Mouse (Mus musculus) cerebellum, adult 9-11 months (tissue): ENCODE measurements around the gene Man2a2.

Experiments used
- DNase-seq: peaks from one replicate; pipeline ENCODE4 v3.0.0; 2022

Man2a2 gene

DNA sequence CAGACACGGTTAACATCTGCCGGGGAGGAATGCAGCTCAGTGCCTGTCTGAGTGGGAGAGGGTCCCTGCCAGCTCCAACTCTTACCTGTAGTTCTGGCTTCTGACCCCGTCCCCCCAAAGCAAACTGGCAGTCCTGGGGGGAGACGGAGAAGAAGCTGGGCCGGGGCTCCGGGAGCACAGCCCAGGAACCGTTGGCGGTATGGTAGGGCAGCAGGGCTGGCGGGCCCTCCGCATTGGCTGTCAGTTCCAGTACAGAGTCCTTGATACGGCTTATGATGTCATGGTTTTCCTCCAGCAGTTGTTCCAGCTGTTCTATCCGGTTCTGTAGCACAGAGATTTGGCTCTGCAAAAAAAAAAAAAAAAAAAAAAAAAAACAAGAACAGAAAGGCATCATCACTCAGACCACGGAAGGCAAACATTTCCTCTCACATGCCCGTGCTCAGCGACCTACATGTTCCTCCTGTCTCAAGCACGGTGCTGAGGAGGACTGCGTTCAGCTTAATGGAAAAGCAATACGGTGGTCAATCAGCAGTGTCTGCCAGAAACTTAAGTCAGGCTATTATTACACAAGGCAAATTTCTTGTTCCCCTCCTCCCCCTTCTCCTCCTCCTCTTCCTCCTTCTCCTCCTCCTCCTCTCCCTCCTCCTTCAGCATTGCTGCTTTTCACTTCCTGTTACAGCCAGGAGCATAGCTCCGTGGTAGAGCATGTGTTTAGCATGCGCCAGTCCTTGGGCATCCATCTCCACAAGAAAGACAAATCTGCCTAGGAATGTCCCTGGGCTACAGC, 2.3 kb downstream of the Man2a2 start:
- DNase-seq, result no peak

DNA sequence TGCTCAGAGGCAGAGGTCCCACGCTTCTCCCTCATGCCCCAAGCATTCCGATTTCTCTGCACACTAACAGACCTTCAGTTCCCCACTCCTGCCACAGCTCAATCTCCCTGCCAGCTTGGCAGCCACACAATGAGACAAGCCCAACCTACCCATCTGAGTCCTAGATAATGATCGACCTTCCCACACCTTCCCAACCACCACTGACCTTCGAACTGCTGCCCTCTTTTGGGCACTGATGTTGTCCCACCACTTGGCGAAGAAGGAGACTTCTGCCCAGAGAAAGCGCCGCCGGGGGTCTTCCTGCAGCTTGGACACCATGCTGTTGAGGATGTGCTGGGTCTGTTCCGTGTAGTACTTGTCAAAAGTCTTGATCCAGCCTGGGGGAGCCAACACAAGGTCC, 3.2 kb downstream of the Man2a2 start:
- DNase-seq, result no peak

DNA sequence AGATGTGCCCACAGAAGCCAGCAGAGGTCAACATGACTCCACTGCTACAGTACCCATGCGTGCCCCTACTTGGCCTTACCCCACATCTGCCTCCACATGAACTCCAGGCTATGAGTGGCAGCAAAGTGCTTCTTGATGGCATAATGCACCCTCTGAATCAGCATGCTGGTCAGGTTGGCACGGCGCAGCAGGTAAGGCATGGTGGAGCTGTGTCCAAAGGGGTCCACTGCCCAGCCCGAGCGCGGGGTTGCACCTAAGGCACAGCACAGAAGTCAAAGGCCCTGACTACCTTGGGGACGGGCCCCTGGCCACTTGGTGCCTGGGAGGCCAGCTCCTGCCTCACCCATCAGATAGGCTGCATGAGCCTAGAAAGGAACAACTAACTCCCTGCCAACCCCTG, 3.9 kb downstream of the Man2a2 start:
- no peak for DNase-seq

DNA sequence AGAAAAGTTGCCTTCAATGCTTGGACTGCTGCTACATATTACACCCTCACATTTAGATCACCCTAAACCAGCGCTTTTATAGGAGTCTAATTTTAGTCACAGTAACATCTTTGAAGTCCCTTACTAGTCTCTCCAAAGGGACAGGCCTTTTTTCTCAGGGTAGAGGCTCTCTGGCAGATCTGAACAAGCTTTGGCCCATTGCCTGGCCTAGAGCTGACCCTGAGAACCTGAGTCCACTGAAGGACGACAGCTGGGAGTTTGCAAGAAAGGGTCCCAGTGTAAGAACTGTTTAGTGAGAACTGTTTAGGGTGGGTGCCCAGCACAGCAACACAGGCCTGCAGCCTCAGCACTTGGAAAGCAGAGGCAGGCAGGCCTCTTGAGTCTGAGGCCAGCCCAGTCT, 5.4 kb downstream of the Man2a2 start:
- no peak for DNase-seq

DNA sequence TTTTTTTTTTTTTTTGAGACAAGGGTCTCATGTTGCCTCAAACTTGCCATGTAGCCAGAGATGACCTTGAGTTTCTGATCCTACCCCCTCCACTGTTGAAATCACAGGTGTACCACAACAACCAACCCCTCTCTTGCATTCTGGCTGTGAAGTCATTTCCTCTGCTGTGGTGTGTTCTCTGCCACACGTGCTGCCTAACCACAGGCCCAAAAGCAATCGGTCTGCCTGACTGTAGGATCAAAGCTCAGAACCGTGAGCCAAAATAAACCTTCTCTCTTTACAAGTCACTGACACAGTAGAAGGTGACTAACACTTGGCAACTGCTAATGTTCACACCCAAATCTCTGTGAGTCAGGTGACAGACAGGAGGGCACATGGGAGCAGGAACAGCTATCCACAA, 10.7 kb downstream of the Man2a2 start:
- no peak for DNase-seq

DNA sequence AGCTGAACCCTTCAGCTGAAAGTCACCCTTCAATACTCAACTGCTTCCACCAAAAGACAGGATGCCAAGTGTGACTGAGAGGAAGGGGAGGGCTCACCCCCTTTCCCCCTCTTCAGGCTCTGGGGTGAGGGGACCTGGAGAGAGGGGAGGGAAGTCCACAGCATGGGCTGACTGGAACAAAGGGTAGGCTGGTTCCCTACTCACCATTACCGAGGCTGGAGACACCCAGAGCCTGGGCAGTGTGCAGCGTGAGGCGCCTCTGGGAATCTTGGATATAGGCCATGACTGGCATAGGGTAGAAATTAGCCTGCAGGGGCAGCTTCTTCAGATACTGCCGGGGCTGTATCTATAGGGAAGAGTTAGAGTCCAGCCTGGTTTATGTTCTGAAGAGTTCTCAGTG, 13.1 kb downstream of the Man2a2 start:
- DNase-seq, result no peak

DNA sequence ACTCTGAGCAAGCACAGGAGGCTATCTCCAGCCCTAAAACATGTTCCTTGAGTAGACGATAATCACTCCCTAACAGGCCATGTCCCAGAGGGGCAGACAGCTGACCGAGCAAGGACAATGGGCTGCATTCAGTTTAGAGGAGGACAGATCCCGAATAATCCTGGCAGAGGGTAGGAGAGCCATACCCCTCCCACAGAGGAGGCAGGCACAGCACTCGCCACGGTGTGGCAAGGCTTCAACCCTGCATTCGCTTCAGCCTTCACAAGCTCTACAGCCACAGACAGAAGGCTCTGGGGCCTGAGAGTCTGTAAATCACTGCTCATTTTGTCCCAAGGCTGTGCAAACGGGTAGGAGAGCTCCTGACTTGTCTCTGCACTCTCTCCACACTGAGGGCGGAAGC, 14.0 kb downstream of the Man2a2 start:
- DNase-seq, result no peak

DNA sequence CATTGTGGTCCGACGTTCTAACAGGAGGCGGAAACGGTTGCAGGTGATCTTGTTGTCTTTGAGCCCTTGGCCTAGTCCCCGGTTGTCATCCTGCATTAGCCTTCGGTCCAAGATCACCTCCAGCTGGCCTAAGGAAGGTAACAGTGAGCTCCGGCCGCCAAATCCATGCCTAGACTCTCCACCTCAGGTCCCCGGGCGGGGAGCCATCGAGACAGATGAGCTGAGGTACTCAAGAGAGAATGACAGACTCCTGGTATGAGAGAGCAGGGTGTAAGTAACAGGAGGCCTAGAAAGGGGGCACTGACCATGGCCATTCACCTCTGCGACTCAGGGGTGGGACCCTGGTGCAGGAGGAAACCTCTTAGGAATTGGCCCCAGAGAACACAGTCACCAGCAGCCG, 14.8 kb downstream of the Man2a2 start:
- peak; percentile 64 for DNase-seq

DNA sequence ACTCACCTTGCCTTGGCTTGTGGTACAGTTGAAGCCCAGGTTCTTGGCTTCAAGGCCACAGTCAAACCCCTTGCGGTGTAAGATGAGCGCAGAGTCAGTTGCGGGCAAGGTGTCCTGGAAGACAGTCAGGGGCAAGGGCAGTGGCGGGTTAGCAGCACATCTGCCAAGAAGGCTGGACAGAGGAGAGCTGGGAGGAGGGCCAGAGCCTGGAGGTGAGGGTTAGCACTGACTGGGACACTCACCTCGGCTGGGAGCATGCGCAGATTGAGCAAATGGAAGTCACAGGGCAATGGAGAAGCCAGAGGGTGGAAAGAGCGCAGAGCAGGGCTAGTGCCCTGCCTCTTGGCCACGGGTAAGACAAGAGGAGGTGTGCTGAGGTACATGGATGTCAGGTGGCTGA, 18.3 kb downstream of the Man2a2 start:
- DNase-seq, result no peak

DNA sequence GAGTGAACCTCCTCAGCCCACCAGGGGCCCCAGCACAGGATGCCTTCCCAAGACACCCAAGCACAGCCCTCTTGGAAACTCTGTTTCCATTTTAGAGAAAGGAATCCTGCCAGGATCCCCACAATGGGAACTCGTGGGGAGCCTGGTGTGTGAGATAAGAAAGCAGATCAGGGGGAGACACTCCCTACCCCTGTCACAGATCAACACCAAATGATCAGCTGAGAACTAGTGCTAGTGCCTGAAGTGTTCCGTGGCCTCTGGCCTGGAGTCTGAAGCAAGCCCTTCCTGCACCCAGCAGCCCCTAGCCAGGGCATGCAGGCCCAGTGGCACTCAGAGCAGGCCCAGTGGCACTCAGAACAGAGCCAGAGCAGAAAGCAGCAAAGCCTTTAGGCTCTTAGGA, 20.4 kb downstream of the Man2a2 start:
- no peak for DNase-seq

DNA sequence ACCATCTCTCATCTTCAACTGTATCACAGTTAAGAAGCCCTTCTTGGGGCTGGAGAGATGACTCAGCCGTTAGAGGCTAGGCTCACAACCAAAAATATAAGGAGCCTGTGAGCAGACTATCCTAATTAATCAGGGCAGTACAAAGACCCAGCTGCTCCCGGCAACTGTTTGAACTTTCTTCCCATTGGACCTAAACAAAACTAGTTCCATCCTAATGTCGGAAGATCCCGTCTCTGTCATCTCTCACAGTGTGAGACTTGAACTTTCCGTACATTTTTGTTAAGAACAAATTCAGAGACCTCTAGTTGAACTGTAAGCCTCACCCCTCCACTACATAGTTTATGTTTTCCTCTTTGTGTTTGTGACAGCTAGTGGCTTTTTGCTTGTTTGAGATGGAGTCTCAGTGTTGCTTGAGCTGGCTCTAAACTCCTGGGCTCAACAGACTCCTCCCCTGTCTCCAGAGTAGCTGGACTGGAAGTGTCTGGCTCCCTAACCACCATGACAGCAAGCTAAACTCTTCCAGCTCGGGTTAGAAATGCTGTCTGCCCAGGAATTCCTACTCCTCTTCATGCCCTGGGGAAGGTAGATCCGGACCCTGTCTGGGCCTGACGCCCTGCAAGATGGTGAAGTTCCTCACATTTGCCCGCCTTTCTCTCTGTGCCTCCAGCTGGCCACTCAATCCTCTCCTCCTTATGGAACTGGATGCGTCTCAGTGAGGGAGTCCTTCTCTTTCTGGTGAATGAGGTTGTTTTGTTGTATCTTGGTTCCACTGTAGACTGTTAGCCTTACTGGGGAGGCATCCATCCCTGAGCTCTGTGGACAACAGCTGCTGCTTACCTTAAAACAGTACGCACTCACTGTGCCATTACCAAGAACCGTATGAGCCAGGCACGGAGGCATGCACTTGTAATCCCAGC, 23.2 kb downstream of the Man2a2 start:
- no peak for DNase-seq

DNA sequence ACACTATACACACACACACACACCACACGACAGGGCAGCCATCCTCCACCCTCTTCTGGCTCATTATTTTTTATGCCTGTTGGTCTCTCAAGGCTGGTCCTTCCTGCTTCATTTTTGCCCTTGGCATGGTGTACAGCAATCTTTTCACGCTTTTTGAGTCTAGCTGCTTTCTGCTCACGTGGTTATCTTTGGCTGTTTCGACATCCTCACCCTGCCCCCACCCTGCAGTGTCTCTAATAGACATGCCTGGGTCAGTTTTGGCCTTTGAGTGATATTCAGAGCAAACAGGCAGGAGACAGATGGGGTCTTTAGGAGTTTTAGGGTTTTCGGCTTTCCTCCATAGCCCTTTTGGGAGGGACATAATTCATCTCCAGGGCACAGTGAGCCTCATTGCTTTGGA, 24.3 kb downstream of the Man2a2 start:
- peak; percentile 22 for DNase-seq

DNA sequence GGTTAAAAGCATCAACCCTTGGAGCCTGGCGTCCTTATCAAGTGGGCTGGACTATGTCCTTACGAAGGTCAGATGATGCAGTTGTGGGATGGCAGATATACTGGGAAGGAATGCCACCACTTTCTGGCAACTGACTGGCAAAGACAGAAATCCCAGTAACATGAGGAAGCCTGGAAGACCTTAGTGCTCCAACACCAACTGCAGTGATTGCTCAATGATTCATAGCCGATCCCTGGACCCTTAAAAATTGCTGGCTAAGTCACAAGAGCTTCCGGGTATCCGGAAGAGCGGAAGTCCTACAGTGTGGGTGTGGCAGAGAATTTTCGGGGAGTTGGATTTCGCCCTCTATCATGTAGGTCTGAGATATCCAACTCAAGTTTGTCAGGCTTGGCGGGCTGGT, 25.0 kb downstream of the Man2a2 start:
- DNase-seq, result no peak

DNA sequence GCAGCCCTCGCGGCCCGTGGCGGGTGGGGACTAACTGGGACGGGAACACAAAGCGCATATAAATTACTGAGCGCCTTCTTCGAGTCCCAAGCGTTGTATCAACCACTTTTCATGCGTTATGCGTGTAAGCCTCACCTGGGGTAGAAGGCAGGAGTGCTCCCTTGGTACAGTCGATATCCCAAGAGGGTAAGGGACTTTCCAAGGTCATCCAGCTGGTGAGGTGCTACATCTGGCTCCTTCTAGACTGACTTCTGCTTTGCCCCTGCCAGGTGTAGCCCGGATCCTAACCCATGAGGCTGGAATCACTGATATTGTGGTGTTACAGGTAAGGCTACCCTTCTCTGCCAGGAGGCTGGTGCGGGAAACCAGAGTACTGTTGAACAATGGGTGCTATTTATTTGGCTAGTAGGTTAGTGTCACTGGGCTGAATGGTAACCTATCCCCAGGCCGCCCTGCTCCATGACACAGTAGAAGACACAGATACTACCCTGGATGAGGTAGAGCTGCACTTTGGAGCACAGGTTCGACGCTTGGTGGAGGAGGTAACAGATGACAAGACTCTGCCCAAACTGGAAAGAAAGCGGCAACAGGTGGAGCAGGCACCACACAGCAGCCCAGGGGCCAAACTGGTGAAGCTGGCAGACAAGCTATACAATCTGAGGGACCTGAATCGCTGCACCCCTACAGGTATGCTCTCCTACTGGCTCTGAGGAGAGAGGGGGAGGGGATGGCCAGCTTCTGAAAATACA, 27.7 kb downstream of the Man2a2 start:
- DNase-seq, result peak; percentile 66

DNA sequence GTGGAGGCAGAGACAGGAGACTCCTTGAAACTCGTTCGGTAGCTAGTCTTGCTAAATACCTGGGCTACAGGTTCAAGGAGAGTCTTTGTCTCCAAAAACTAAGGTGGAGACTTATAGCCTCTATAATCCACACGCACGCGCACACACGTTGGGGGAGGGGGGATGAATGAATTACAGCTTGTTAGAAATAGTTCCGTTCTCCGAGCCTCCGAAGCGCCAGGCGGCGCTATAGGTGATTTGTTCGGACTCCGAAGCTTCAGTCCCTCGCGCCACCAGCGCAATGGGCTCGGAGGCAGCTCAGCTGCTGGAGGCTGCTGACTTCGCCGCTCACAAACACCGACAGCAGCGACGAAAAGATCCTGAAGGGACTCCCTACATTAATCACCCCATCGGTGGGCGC, 28.3 kb downstream of the Man2a2 start, which contains the start of gene Hddc3:
Hddc3 (plus strand) TSS at position 247 of the 400 bp plus-strand sequence.
- peak; percentile 94 for DNase-seq

DNA sequence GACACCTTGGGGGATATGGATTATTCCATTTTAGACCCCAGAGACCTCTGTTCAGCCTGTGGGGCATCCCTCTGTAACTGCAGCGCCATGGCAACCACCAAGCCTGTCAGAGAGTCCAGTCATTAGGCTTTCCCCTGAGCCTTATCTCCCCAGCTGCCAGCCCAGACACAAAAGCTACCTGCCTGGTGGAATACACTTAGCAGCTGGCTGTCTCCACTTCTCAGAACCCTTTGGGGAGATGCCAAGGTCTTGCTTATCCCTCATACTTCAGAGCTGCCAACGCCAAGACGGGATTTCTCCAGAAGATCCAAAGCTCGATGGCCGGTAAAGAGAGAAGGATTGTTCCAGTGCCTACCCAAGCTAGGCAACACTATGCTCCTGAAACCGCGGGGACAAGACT, 29.4 kb downstream of the Man2a2 start:
- DNase-seq, result peak; percentile 65

DNA sequence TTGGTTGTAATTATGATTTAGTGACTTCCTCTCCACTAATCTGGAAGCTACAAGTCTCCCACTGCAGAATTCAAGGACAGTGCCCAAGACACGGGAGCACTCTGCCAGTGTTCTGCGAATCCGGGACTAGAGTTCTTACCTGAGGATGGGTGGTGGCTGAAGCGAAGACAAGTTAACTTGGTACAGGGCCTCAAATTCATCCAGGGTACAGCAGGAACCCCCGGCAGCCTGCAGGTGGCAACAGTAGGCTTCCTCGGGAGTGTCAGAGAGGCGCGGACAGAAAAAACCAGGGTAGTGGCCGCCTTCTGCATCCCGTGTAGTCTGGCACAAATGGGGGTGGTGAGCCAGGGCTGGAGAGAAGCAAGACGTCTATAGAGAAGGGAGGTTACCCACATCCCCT, 30.4 kb downstream of the Man2a2 start, which contains the start of gene Unc45a:
Unc45a (minus strand) TSS at position 213 of the 400 bp plus-strand sequence.
- peak; percentile 81 for DNase-seq

DNA sequence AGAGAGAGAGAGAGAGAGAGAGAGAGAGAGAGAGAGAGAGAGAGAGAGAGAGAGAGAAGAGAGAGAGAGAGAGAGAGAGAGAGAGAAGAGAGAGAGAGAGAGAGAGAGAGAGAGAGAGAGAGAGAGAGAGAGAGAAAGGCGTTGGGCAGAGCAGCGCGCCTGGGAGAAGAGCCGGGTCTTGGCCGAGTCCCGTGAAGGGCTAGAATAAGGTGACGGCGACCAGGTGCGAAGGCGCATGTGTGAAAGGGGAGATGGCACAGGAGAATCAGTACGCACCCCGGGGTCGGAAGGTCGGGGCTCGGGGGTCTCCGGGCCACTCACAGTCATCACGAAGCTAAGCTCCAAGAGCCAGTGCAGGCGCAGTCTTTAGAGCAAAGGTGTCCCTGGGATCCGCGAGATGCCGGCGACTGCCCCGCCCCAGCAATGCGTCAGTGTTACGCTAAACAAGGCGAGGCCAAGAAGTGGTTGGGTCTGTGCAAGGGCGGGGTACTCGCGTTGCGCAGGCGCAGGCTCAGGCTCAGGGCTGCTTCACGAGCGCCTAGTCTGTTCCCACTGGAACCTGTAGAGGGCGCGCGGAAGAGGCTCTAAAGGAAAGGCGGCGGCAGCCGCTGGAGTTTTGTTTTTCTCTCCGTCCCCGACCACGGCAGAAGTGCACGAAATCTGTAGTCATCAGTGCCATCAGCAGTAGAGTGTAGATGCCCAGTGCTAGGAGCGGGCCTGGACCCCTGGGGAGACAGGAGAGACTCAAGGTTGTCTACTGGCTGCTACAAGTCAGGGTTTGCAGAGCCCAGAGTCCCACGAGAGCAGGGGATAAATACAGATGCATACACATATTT, 31.2 kb downstream of the Man2a2 start:
- DNase-seq, result peak; percentile 99

DNA sequence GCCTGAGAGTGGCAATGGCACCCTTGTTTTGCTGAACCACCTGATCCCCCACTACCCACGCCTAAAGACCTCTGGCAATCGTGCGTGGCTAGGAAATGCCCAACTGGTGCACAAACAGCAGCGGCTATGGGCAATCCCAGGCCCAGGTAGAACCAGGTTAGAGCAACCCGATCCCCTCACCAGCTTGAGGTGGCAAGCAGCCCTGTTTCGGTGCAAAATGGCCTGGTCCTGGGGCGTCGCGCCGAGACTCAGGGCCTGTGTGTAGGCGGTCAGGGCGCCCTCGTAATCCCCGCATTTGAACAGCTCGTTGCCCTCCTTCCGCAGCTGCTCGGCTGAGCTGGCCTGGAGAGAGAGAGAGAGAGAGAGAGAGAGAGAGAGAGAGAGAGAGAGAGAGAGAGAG, 31.8 kb downstream of the Man2a2 start:
- peak; percentile 66 for DNase-seq

DNA sequence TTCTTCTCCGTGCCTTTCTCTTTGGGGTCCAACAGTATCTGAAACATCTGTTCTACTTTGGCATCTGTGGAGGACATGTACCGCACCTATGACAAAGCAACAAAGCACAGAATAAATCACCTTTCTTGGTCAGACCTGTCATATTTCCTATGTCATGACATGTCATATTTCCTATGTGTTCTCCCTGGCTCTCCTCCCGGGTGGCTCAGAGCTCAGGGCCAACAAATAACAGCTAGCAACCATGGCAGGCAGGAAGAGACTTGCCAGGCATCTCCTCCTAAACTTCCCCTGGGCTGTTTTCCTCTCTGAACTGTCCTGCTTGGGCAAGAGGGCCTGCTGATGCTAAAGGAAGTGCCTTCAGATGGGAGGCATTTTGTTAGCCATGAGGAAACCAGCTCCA, 34.2 kb downstream of the Man2a2 start:
- no peak for DNase-seq

DNA sequence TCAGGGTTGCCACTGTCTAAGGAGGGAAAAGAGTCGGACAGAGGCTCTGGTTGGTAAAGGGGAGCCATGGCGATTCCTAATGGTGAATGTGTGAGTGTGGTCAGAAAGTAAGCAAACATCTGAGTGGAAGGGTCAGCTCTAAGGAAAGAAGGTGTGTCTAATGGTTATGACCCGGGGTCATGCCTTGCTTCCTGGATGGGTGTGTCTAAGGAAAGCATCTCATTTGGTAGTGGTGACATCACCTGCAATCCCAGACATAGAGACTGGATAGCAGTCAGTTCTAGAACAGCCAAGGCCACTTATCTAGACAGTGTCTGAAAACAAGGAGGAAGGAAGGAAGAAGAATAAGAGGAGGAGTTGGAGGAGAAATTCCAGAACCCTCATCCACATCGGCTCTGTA, 36.3 kb downstream of the Man2a2 start:
- DNase-seq, result no peak

DNA sequence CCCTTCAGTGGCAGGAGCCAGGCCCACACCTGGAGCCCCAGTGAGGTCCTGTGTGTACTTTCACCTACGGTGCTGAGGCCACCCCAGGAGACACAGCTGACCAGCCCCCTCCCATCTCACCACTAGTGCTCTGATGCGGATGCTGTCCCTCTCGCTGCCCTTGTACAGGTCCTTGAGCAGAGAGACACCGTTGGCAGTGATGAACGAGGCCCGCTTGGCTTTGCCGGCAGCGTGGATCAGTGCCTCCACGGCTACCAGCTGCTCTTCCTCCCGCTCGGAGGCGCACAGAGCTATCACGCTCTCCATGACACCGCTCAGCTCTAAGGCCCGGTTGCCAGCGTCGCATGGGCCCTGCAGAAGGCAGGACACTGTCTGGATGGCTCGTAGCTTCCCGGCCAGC, 39.7 kb downstream of the Man2a2 start:
- DNase-seq, result peak; percentile 41
